Mouse (Mus musculus) brain, embryonic 14.5 days (tissue): ENCODE data around the gene Psmd2. TPM values are rescaled to one million over a fixed set of nuclear protein-coding genes. Genes with fewer than 3 reads are reported as not detected.
A peak's percentile ranks its signal among the peaks of the same experiment; 100 is the strongest.

ENCODE experiments used
- DNase-seq: peaks from one replicate; pipeline ENCODE4 v3.0.0-alpha.2; 2011; ENCODE audit warnings: low read depth
- CTCF ChIP-seq: fragments of 200-500 bp; IDR thresholded peaks from 2 replicates; pipeline ENCODE4 v1.5.1; 2012; ENCODE audit warnings: inconsistent platforms, mild to moderate bottlenecking, moderate library complexity, borderline replicate concordance; ENCODE audit not compliant: insufficient read depth, insufficient read length; ENCODE audit errors: extremely low read depth
- POLR2A ChIP-seq: fragments of 200-500 bp; IDR thresholded peaks from 2 replicates; pipeline ENCODE4 v1.6.1; 2012; ENCODE audit warnings: mild to moderate bottlenecking, inconsistent platforms, borderline replicate concordance; ENCODE audit not compliant: poor library complexity, insufficient read depth, insufficient read length, severe bottlenecking; ENCODE audit errors: extremely low read depth
- polyA plus RNA-seq: library from polyadenylated mRNA; depleted of rRNA; stranded (reverse); fragments of >200 nt; gene quantifications from 2 replicates; pipeline ENCODE4 v1.2.3, GENCODE M21; 2012; rRNA removed

Gene Psmd2
- polyA plus RNA-seq, 1 experiment: 226 TPM

DNA sequence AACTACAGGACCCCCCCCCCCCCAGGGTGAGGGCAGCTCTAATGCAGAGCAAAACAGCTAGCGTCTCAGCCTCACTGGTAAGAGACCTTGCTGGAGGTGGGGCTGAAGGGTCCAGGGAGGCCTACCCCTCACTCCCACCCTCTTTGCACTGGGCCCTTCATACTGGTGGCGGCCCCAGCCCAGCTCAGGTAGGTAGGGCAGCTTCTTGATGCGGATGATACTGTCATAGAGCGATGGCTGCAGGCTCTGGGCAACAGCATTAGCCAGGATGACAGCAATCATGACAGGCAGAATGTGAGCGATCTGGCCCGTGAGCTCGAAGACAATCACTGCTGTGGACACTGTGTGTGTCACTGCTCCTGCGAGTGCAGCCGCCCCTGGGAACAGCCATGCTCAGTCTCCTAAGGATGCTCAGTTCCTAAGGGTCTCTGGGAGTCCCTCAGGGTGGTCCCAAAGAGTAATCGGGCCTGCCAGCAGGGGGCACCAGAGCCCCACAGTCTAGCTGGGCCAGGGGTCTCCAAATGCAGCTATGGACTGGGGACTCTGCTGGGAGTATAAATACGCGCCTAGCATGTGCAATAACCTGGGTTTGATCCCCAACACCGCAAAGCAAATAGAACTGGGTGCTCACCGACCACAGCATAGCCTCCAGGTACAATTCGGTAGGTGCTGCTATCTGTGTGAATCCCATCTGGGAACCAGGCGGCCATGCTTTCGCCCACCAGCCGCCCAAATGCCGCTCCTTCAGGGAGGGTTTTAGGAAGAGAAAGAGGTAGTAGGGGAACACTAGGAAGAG lies 57.7 kb downstream of the Psmd2 start:
- peak; percentile 68 for DNase-seq
- TF ChIP-seq CTCF (peak; percentile 90), POLR2A (no peak)

DNA sequence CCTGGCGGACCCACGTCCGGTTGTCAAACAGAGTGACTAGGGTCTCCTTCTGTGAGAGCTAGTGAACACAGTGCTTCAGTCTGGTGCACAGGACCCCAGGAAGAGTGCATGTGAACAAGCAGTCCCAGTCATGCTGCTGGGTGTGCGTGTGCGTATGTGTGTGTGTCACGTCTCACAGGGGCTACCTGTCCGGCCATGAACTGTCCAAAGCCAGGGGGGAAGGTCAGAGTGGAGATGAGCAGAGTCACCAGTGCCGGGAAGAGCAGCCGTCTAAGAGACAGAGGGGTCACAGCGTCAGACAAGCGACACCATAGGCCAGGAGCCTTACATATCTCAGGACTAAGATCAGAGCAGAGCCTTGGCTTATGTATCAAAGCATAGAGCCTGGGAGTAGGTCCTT lies 58.9 kb downstream of the Psmd2 start:
- TF ChIP-seq POLR2A (no peak), CTCF (no peak)
- DNase-seq: no peak

DNA sequence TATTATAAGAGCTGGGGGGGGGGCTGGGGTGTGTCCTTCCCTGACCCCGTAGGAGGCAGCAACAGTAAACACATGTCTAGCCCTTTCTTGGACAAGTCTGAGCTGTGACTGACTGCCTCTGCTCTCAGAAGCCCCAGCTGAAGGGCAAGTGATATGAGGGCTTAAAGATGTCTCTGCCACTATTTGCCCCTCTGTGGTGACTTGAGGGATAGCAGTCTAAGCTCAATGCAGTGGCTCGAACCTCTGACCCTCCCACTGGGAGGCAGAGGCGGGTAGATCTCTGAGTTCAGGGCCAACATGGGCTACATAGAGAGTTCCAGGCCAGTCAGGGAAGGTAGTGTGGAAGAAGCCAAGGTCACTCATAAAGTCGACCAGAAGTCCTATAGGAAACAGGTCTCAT lies 59.4 kb downstream of the Psmd2 start:
- TF ChIP-seq POLR2A: no peak
- 0 out of 2 replicates have a peak, but pooled peaks have one; percentile 7 for TF ChIP-seq CTCF
- DNase-seq: no peak

DNA sequence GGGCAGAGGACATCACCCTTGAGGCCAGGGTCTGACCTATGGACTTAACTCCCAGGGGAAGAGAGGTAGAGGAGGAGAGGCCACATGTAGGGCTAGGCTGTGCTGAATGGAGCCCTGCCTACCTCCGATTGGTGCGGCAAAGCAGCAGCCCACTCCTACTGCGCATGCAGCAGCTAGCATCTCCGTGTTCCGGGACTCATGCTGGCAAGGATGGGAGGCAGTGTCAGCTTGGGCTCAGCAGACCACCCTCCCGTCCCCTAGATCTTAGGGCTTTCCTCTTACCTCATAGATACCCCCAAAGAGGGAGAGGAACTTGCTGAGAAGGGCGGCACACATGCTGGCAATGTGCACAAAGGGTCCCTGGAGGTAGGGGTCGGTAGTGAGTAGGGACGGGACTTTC lies 60.7 kb downstream of the Psmd2 start:
- TF ChIP-seq POLR2A (no peak), CTCF (no peak)
- no peak for DNase-seq

DNA sequence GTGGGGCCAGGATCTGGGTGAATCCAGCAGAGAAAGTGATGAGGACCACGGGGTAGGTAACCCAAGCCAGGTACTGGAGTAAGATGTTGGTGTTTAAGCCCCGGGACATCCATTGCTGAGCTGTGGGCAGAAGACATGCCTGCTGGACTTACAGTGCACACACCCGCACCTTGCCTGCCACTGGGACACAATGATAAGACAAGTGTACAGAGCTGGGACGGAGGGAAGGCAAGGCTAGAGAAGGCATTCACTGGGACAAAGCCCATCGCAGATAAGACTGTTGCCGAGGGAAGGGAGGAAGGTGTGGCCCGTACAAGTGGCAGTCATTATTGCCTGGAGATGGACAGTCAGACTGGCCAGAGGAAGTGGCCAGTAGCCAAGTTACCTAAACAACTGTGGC lies 61.4 kb downstream of the Psmd2 start:
- DNase-seq: no peak
- TF ChIP-seq CTCF (no peak), POLR2A (no peak)

Other genes with a start within 250 kb of the Psmd2 start
- gene Abcc5, start 225.3 kb upstream of the Psmd2 start, polyA plus RNA-seq: 269 and 333 TPM in 2 replicates
- 56.7 and 61.0 TPM in 2 replicates for gene Eif2b5, start 152.8 kb upstream of the Psmd2 start, polyA plus RNA-seq
- gene Dvl3, start 134.7 kb upstream of the Psmd2 start, polyA plus RNA-seq: 63.6 and 109 TPM in 2 replicates
- 1,266 and 1,281 TPM in 2 replicates for gene Ap2m1, start 116.2 kb upstream of the Psmd2 start, polyA plus RNA-seq
- gene Abcf3, start 103.1 kb upstream of the Psmd2 start, polyA plus RNA-seq: 67.5 TPM in 2 replicates
- 28.2 and 44.7 TPM in 2 replicates for gene Vwa5b2, start 62.2 kb upstream of the Psmd2 start, polyA plus RNA-seq
- 9.2 and 16.4 TPM in 2 replicates for gene Eef1akmt4, start 40.1 kb upstream of the Psmd2 start, polyA plus RNA-seq
- not detected in 2 replicates for gene Gm49333, start 40.0 kb upstream of the Psmd2 start, polyA plus RNA-seq
- 30.5 and 31.6 TPM in 2 replicates for gene Alg3, start 39.9 kb upstream of the Psmd2 start, polyA plus RNA-seq
- 82.1 and 103 TPM in 2 replicates for gene Camk2n2, start 30.4 kb upstream of the Psmd2 start, polyA plus RNA-seq
- gene Ece2, start 21.8 kb upstream of the Psmd2 start, polyA plus RNA-seq: 27.3 and 27.7 TPM in 2 replicates
- gene Eif4g1, start 16.7 kb downstream of the Psmd2 start, polyA plus RNA-seq: 231 and 269 TPM in 2 replicates
- 53.5 and 74.8 TPM in 2 replicates for gene Fam131a, start 41.6 kb downstream of the Psmd2 start, polyA plus RNA-seq
- gene Polr2h, start 66.0 kb downstream of the Psmd2 start, polyA plus RNA-seq: 51.9 and 66.5 TPM in 2 replicates
- gene Clcn2, start 66.1 kb downstream of the Psmd2 start, polyA plus RNA-seq: 80.4 and 100 TPM in 2 replicates
- 24.6 and 30.0 TPM in 2 replicates for gene Chrd, start 81.5 kb downstream of the Psmd2 start, polyA plus RNA-seq
- 2.8 and 3.6 TPM in 2 replicates for gene Thpo, start 82.9 kb downstream of the Psmd2 start, polyA plus RNA-seq